Mouse (Mus musculus) CD4-positive, CD25-positive, alpha-beta regulatory T cell, adult 4 months (primary cell): ENCODE data around the gene Coasy. TPM values are rescaled to one million over a fixed set of nuclear protein-coding genes. Genes with fewer than 3 reads are reported as not detected.
"Not testable (repeated sequence)": the region's sequence is repeated elsewhere in the genome, so short reads cannot be mapped to it uniquely, and the experiment has no call there.

Experiments used
- ATAC-seq: one replicate; pipeline ENCODE4 v1.8.0; 2017
- polyA plus RNA-seq, 2 experiments: library from polyadenylated mRNA; unstranded; fragments of 100-300 nt; shearing (Covaris generic); gene quantifications; one replicate each; pipeline ENCODE4 v1.2.1; 2017

Gene Coasy
- polyA plus RNA-seq, 2 experiments from 2014 or later: 17.4 to 27.7 TPM

DNA sequence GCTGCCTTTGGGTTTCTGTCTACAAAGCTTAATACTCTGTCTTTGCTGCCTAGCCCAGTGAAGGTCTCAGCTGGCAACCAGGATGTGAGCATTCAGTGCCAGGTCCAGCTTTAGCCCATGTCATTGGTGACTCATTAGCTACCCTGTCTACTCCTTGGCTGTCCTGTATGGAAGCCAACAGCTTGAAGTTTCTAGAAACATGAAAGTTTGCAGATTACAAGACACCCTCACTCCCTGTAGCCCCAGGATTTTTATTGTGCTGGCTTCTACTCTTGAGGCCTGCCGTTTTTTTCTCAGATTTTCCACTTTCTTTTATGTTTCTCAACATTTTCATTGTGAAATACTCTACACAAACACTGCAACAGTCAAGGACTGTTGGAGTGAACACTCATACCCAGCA is 7.6 kb downstream of the Coasy start:
- ATAC-seq: no peak

- peak; percentile 26 for ATAC-seq
These were observed 12.6 kb downstream of the Coasy start for GRCm38 (mm10) chr11:101094930-101095313.

- peak; percentile 96 for ATAC-seq
These were observed 13.1 kb downstream of the Coasy start, which contains the start of gene Psmc3ip for GRCm38 (mm10) chr11:101095314-101096024. Gene Psmc3ip (minus strand): TSS chr11:101095436.

GRCm38 (mm10) chr11:101098231-101098630 is 15.9 kb downstream of the Coasy start:
- ATAC-seq: no peak

GRCm38 (mm10) chr11:101103011-101103410 is 20.6 kb downstream of the Coasy start:
- ATAC-seq: no peak

DNA sequence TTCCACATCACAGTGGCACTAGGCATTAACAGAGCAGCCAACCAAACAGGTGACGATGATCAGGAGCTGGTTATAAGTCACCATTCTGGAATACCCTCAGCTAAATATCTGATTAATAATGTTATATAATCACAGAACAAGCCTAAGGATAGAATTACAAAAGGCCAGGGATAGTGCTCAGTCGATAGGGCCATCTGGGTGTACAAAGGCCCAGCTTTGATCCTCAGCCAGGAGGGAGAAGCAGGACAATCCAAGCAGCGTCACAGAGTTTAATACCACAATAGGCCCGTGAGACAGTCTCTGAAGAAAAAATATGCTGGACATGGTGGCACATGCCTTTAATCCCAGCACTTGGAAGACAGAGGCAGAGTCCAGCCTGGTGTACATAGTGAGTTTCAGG is 27.0 kb downstream of the Coasy start:
- no peak for ATAC-seq

DNA sequence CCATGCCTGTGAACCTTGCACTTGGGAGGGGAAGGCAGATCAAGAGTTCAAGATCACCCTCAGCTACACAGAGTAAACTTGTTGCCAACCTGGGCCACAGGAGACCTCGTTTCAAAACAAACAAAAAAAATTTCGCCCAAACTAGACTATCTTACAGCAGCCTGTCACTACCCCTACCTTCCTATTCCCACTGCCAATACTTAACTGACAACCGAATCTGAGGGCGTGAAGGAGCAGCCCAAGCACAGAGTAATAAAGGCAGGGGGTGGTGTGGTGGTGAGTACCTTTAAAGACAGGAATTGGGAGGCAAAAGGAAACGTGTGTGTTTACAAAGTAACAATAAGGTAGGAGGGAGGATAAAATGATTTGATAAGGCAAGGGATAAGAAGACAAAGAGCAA is 28.3 kb downstream of the Coasy start:
- no peak for ATAC-seq

DNA sequence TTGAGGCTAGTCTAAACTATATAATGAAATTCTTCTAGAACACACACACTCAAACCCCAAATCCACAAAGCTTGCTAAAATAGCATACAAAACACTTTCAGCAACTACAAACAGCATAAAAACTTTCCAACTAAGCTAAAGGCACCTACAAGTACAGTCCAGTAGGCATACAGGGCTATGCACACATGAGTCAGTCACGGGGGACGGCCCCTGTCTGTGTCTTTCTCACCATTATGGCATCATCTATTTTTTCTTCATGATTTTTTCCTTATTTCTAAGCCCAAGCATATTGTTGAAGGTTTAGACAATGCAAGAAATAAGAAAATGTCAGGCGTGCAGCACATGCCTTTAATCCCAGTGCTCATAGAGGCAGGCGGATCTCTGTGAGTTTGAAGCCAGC is 28.8 kb downstream of the Coasy start:
- no peak for ATAC-seq

GRCm38 (mm10) chr11:101112186-101112585 is 29.8 kb downstream of the Coasy start:
- ATAC-seq: no peak

DNA sequence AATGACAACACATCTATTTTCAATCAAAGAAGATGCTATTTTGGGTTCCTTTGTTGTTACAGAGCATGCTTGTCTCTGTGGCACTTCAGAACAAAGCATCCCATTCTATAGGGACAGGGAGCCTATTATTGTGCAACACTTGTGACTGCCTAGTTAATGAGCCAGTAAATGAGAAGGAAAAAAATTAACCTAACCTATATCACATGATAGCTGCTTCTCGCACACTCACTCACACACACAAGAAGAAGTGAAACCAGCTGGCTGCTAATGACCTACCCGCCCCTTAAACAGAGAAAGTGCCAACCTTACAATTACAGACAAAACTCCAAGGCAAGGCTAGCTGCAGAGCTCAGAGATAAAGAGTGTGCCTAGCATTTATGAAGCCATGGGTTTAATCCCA is 33.2 kb downstream of the Coasy start:
- ATAC-seq: no peak

DNA sequence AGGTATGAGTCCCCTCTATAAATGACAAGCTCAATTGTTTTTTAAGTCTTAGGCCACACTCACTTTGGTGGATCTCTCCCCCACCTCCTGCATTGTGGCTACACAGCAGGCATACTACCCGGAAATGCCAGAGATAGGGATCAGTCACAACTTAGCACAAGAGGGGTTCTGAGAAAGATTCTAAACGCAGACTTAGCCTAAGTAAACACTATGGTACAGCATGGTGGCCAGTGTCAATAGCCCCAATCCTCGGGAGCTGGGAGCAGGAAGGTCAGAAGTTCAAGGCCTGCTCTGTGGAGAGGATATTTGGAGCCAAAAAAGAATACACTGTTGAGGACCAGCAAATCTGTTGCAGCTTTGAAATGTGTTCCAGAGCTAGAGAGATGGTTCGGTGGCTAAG is 35.7 kb downstream of the Coasy start:
- ATAC-seq: no peak

GRCm38 (mm10) chr11:101119131-101119760 is 36.9 kb downstream of the Coasy start:
- ATAC-seq: peak; percentile 30

GRCm38 (mm10) chr11:101119761-101120544 is 37.6 kb downstream of the Coasy start, which contains the start of the genes Retreg3 and Tubg1:
Gene Retreg3 (minus strand): TSS chr11:101119893.
Gene Tubg1 (plus strand): TSS chr11:101119938.
- peak; percentile 94 for ATAC-seq

DNA sequence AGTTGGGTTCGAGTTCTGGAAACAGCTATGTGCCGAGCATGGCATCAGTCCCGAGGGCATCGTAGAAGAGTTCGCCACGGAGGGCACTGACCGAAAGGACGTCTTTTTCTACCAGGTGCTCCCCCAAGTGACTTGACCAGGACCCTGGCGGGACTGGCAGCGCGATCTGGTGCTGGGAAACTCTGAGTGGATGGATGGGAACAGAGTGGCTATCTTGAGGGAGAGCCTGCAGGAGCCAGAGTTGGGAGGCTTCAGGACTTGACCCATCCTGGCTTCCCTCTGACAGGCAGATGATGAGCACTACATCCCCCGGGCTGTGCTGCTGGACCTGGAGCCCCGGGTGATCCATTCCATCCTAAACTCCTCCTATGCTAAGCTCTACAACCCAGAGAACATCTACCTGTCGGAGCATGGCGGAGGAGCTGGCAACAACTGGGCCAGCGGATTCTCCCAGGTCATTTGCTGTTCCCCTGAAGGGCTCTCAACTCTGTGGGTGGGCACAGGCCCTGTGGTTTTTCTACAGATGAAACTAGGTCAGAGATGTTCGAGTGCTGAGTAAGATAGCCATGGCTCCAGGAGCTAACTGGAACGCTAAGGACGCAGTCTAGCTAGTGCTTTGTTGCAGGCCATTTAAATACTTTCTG is 38.3 kb downstream of the Coasy start:
- no peak for ATAC-seq

GRCm38 (mm10) chr11:101124494-101124893 is 42.1 kb downstream of the Coasy start:
- not testable (repeated sequence) for ATAC-seq

DNA sequence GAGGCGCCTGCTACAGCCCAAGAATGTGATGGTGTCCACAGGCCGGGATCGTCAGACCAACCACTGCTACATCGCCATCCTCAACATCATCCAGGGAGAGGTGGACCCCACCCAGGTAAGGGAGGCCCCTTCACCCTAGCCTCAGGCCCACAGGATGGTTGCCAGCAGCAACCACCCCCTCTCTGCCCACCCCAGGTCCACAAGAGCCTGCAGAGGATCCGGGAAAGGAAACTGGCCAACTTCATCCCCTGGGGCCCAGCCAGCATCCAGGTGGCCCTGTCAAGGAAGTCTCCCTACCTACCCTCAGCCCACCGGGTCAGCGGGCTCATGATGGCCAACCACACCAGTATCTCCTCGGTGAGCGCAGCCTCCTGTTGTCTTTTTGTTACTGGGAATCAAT is 42.6 kb downstream of the Coasy start:
- not testable (repeated sequence) for ATAC-seq

DNA sequence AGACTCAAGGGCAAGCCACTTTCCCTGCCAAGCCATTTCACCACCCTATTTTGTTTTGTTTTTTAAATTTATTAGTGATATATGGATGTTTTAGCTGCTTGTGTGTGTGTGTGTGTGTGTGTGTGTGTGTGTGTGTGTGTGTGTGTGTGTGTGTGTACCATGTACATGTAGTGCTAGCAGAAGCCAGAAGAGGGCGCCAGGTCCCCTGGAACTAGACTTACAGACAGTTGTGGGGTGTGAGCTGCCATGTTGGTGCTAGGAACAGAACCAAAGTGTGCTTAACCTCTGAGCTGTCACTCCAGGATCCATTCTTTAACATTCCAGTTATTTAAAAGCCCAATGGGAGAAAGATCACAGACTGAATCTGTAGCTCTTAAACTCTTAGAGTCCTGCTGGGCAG is 44.7 kb downstream of the Coasy start:
- no peak for ATAC-seq

DNA sequence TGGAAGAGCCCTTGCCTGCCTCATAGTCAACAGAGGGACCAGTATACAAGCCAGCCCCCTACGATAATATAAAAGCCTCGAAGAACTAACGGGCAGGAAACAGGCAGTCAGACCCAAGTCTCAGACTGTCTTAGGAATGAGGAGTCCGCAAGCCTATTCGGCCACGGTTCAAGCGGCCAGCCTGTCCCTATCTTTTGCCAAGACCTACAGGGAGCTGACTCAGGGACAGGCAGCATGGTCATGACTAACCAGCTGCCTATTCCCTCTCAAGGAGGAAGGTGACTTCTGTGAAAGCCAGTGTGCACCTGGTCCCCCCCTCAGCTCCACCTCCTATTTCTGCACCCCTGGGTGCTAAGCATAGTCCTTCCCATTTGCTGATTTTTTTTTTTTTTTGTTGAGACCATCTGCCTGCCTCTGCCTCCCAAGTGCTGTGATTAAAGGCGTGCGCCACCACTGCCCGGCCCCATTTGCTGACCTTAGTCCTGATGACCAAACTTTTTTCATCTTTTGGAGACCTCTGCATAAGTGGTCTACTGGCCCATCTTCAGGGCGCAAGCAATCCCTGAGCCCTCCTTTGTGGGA is 46.7 kb downstream of the Coasy start:
- no peak for ATAC-seq

- no peak for ATAC-seq
These were observed 47.8 kb downstream of the Coasy start for GRCm38 (mm10) chr11:101130056-101130756.

- no peak for ATAC-seq
These were observed 48.8 kb downstream of the Coasy start for GRCm38 (mm10) chr11:101131187-101131586.

DNA sequence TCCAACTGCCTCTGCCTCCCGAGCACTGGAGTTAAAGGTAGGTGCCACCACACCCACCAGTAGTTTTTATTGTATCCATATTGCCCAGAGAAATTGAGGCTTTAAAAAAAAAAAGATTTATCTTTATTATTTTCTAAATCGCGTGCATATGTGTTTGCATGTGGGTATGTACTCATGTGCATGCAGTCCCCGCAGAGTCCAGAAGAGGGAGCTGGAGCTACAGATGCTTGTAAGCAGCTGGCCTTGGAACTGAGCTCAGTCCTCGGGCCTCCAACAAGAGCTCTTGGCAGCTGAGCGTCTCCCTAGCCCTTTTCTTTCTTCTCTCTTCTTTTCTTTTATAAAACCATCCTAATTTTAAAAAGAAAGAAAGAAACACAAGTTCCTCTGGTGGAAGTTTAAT is 49.3 kb downstream of the Coasy start:
- ATAC-seq: no peak

DNA sequence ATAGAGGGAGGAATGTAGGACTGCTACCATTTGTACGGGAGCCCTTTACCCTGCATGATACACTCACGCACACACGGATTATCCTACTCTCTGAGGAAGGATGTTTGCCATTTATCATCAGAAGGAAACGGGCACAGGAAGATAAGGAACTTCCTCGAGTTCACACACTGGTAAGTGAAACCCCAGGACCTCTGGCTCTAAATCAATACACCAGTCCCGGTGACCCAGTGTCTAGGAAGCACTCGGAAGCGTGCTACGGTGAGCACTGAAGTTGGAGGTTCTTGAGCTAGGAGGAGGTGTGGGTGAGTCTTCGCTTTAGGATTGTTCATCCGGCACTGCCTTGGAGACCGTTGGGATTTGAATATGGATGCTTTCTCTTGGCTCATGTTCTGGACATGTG is 50.7 kb downstream of the Coasy start:
- no peak for ATAC-seq
